Mouse (Mus musculus) CH12.LX (cell line): ENCODE results near the gene Noc3l.

Experiments
- CHD2 ChIP-seq: IDR thresholded peaks from 2 replicates; pipeline ENCODE4 v1.6.1; 2011; ENCODE audit warnings: low read length, improper control_type of control experiment
- CTCF ChIP-seq, 2 experiments: IDR thresholded peaks in 1 of 2; conservative IDR thresholded peaks in 1 of 2; 2 replicates each; pipeline ENCODE4 v1.5.1; 2011 to 2012; ENCODE audit warnings: low read depth in 2 of 2, low read length in 2 of 2, improper control_type of control experiment in 1 of 2, inconsistent platforms in 1 of 2, mild to moderate bottlenecking in 1 of 2, moderate library complexity in 1 of 2
- E2F4 ChIP-seq: IDR thresholded peaks from 2 replicates; pipeline ENCODE4 v1.6.1; 2011; ENCODE audit warnings: low read depth, low read length, improper control_type of control experiment; ENCODE audit not compliant: insufficient replicate concordance
- EP300 ChIP-seq: IDR thresholded peaks from 2 replicates; pipeline ENCODE4 v1.6.1; 2011; ENCODE audit warnings: low read length, improper control_type of control experiment
- ETS1 ChIP-seq: conservative IDR thresholded peaks from 2 replicates; pipeline ENCODE4 v1.6.1; 2012; ENCODE audit warnings: low read depth, mild to moderate bottlenecking, inconsistent platforms, low read length, improper control_type of control experiment, moderate library complexity
- MYC ChIP-seq: IDR thresholded peaks from 2 replicates; pipeline ENCODE4 v1.6.1; 2011; ENCODE audit warnings: low read depth, mild to moderate bottlenecking, improper control_type of control experiment, low read length
- NELFE ChIP-seq: IDR thresholded peaks from 2 replicates; pipeline ENCODE4 v1.6.1; 2011; ENCODE audit warnings: low read depth, low read length, improper control_type of control experiment
- POLR2A ChIP-seq: IDR thresholded peaks from 2 replicates; pipeline ENCODE4 v1.6.1; 2011; ENCODE audit warnings: low read depth, mild to moderate bottlenecking, improper control_type of control experiment, low read length
- POLR2AphosphoS2 ChIP-seq: IDR thresholded peaks from 2 replicates; pipeline ENCODE4 v1.6.1; 2011; ENCODE audit warnings: low read depth, low read length, improper control_type of control experiment
- RAD21 ChIP-seq: IDR thresholded peaks from 2 replicates; pipeline ENCODE4 v1.6.1; 2011; ENCODE audit warnings: low read depth, mild to moderate bottlenecking, low read length, improper control_type of control experiment, moderate library complexity
- TCF12 ChIP-seq: IDR thresholded peaks from 2 replicates; pipeline ENCODE4 v1.6.1; 2014; ENCODE audit warnings: low read depth, mild to moderate bottlenecking, inconsistent platforms, low read length, improper control_type of control experiment
- ZMIZ1 ChIP-seq: IDR thresholded peaks from 2 replicates; pipeline ENCODE4 v1.6.1; 2012; ENCODE audit warnings: low read depth, mild to moderate bottlenecking, inconsistent platforms, low read length, improper control_type of control experiment

DNA sequence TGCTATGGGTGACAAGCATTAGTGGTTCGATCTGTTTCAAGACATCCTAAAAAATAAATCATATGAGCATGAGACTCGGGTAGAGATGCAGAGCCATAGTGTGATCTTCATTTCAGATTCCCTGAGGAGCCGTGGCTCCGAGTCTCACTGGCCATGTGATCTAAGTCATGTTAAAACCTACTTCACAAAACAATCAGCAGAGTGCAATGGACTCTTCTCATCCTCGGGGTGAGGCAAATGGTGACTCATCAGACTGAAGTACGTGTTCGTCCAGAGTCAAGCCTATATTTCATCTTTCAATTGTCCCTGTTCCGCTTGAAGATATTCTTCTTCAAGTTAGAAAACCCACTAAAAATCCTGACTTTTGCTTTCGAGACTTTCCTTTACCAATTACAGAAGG lies 35.5 kb downstream of the Noc3l start:
- TF ChIP-seq CTCF (conservative IDR thresholded peaks at IDR 0.05 in 1 of 2, IDR thresholded peaks at IDR 0.05 in 1 of 2; ENCODE audit: low read depth in 2 of 2, low read length in 2 of 2), result no peak
- TF ChIP-seq MYC, result no peak
- no peak for TF ChIP-seq POLR2AphosphoS2
- no peak for TF ChIP-seq RAD21
- TF ChIP-seq TCF12, result no peak
- TF ChIP-seq POLR2A, result no peak
- TF ChIP-seq NELFE, result no peak
- TF ChIP-seq E2F4, result no peak
- TF ChIP-seq ETS1, result no peak
- TF ChIP-seq EP300, result no peak
- no peak for TF ChIP-seq ZMIZ1
- TF ChIP-seq CHD2, result no peak
